Mouse (Mus musculus) hindbrain, embryonic 11.5 days (tissue): ENCODE results near the gene Wls. TPM values are rescaled to one million over a fixed set of nuclear protein-coding genes. Genes with fewer than 3 reads are reported as not detected.
A peak's percentile ranks its signal among the peaks of the same experiment; 100 is the strongest.

ENCODE experiments used
- ATAC-seq: fragments of 200-750 bp; cut with Nextera tagmentation; 2 replicates; pipeline ENCODE4 v1.8.0; 2017; ENCODE audit warnings: mild to moderate bottlenecking, moderate TSS enrichment, moderate library complexity; ENCODE audit not compliant: low FRiP score
- DNase-seq: peaks from one replicate; pipeline ENCODE4 v3.0.0-alpha.2; 2015; ENCODE audit warnings: low spot score
- H3K27ac ChIP-seq: fragments of 300-500 bp; sonication (generic); 2 replicates; pipeline ENCODE4 v1.5.1; 2014; ENCODE audit warnings: mild to moderate bottlenecking, low read depth, low read length
- H3K27me3 ChIP-seq: fragments of 300-500 bp; sonication (generic); 2 replicates; pipeline ENCODE4 v1.6.1; 2014; ENCODE audit warnings: mild to moderate bottlenecking, low read length, moderate library complexity, mixed read lengths; ENCODE audit not compliant: control insufficient read depth, insufficient read depth
- H3K36me3 ChIP-seq: fragments of 300-500 bp; sonication (generic); 2 replicates; pipeline ENCODE4 v1.6.1; 2014; ENCODE audit warnings: mild to moderate bottlenecking, low read length, moderate library complexity, mixed read lengths; ENCODE audit not compliant: control insufficient read depth, insufficient read depth
- H3K4me1 ChIP-seq: fragments of 300-500 bp; sonication (generic); replicated peaks from 2 replicates; pipeline ENCODE4 v1.6.1; 2014; ENCODE audit warnings: low read length, mixed read lengths; ENCODE audit not compliant: control insufficient read depth, insufficient read depth
- H3K4me2 ChIP-seq: fragments of 300-500 bp; sonication (generic); replicated peaks from 2 replicates; pipeline ENCODE4 v1.6.1; 2014; ENCODE audit warnings: mild to moderate bottlenecking, low read depth, low read length
- H3K4me3 ChIP-seq: fragments of 300-500 bp; sonication (generic); 2 replicates; pipeline ENCODE4 v1.5.1; 2014; ENCODE audit warnings: low read depth, low read length
- H3K9ac ChIP-seq: fragments of 300-500 bp; sonication (generic); 2 replicates; pipeline ENCODE4 v1.6.1; 2014; ENCODE audit warnings: low read depth, low read length
- H3K9me3 ChIP-seq: fragments of 300-500 bp; sonication (generic); 2 replicates; pipeline ENCODE4 v1.6.1; 2016; ENCODE audit warnings: low read length; ENCODE audit not compliant: control insufficient read depth
- WGBS: fragments of 180-500 bp; shearing (Covaris S2); extraction: QIAGEN DNeasy Blood & Tissue Kit; methylation state at CpG from one replicate; pipeline ENCODE4 v1.1.7; 2014; 5-methylcytosine and 5-hydroxymethylcytosine counted together
- polyA plus RNA-seq: library from polyadenylated mRNA; unstranded; fragments of >200 nt; fragmentation: Nextera tagmentation; extraction: Ambion mirVana; gene quantifications from 2 replicates; pipeline ENCODE4 v1.2.1, GENCODE M21; 2014

The Wls gene
- polyA plus RNA-seq, 1 experiment from 2014 or later, result 158 TPM

GRCm38 (mm10) chr3:159848156-159848555 lies 8.7 kb downstream of the Wls start:
- H3K27ac ChIP-seq, result no peak overlapping the region
- no peaks in the 10 kb centered on the region for H3K9me3 ChIP-seq
- no peak overlapping the region for H3K4me2 ChIP-seq
- H3K9ac ChIP-seq, result no peak overlapping the region
- H3K4me3 ChIP-seq, result no peak overlapping the region
- DNase-seq (no peak), ATAC-seq (no peak)
- no peaks in the 10 kb centered on the region for H3K36me3 ChIP-seq
- no peaks in the 10 kb centered on the region for H3K27me3 ChIP-seq
- no peaks in the 10 kb centered on the region for H3K4me1 ChIP-seq

- ATAC-seq (peak; percentile 86), DNase-seq (peak; percentile 33)
- Histone ChIP-seq H3K27me3 (no peaks in the 10 kb centered on the region), H3K4me2 (no peak overlapping the region), H3K27ac (no peak overlapping the region), H3K9me3 (no peaks in the 10 kb centered on the region), H3K4me3 (no peak overlapping the region), H3K9ac (no peak overlapping the region), H3K4me1 (no peaks in the 10 kb centered on the region), H3K36me3 (no peaks in the 10 kb centered on the region)
- 37% methylated on average over 2 of the region's 2 CpGs for WGBS
Measured at GRCm38 (mm10) chr3:159851476-159851875, 12.0 kb downstream of the Wls start.

- H3K4me2 ChIP-seq, result no peak overlapping the region
- H3K27me3 ChIP-seq, result no peaks in the 10 kb centered on the region
- H3K4me1 ChIP-seq, result no peaks in the 10 kb centered on the region
- ATAC-seq (peak; percentile 88), DNase-seq (peak; percentile 48)
- WGBS, result 33% methylated on average over 2 of the region's 2 CpGs
- no peaks in the 10 kb centered on the region for H3K36me3 ChIP-seq
- no peak overlapping the region for H3K4me3 ChIP-seq
- H3K9ac ChIP-seq, result no peak overlapping the region
- no peak overlapping the region for H3K27ac ChIP-seq
- no peaks in the 10 kb centered on the region for H3K9me3 ChIP-seq
Measured at GRCm38 (mm10) chr3:159851980-159852379, 12.5 kb downstream of the Wls start.

GRCm38 (mm10) chr3:159857112-159857511 lies 17.6 kb downstream of the Wls start:
- Histone ChIP-seq H3K4me2 (no peak overlapping the region), H3K4me1 (no peaks in the 10 kb centered on the region), H3K4me3 (no peak overlapping the region), H3K9ac (no peak overlapping the region), H3K36me3 (no peaks in the 10 kb centered on the region), H3K9me3 (no peaks in the 10 kb centered on the region), H3K27ac (no peak overlapping the region), H3K27me3 (no peaks in the 10 kb centered on the region)
- WGBS, result 42% methylated on average over 1 of the region's 1 CpGs
- DNase-seq, result no peak
- ATAC-seq, result no peak

- H3K27ac ChIP-seq, result no peak overlapping the region
- ATAC-seq (no peak), DNase-seq (no peak)
- no peak overlapping the region for H3K4me3 ChIP-seq
- no peaks in the 10 kb centered on the region for H3K27me3 ChIP-seq
- H3K4me1 ChIP-seq, result no peaks in the 10 kb centered on the region
- no peaks in the 10 kb centered on the region for H3K36me3 ChIP-seq
- no peak overlapping the region for H3K9ac ChIP-seq
- H3K9me3 ChIP-seq, result no peaks in the 10 kb centered on the region
- WGBS, result 78% methylated on average over 1 of the region's 1 CpGs
- H3K4me2 ChIP-seq, result no peak overlapping the region
Measured at GRCm38 (mm10) chr3:159865691-159866090, 26.2 kb downstream of the Wls start.

- ATAC-seq, result peak; percentile 46; the same call in 1 of the 2 replicates
- H3K4me1 ChIP-seq, result no peaks in the 10 kb centered on the region
- no peak overlapping the region for H3K9ac ChIP-seq
- H3K36me3 ChIP-seq, result no peaks in the 10 kb centered on the region
- no peak overlapping the region for H3K4me2 ChIP-seq
- no peaks in the 10 kb centered on the region for H3K27me3 ChIP-seq
- H3K27ac ChIP-seq, result no peak overlapping the region
- H3K9me3 ChIP-seq, result no peaks in the 10 kb centered on the region
- H3K4me3 ChIP-seq, result no peak overlapping the region
- peak; percentile 6 for DNase-seq
Measured at GRCm38 (mm10) chr3:159878983-159879382, 39.5 kb downstream of the Wls start.

GRCm38 (mm10) chr3:159883325-159883724 lies 43.9 kb downstream of the Wls start:
- no peak overlapping the region for H3K27ac ChIP-seq
- H3K4me1 ChIP-seq, result 0 out of 2 replicates have a peak, but pooled peaks cover 2% of the 10 kb centered on the region
- H3K4me2 ChIP-seq, result no peak overlapping the region

GRCm38 (mm10) chr3:159884802-159885201 lies 45.3 kb downstream of the Wls start:
- Histone ChIP-seq H3K27me3 (no peaks in the 10 kb centered on the region), H3K36me3 (no peaks in the 10 kb centered on the region), H3K4me2 (no peak overlapping the region), H3K4me3 (no peak overlapping the region), H3K27ac (no peak overlapping the region), H3K4me1 (0 out of 2 replicates have a peak, but pooled peaks cover 2% of the 10 kb centered on the region), H3K9me3 (no peaks in the 10 kb centered on the region), H3K9ac (no peak overlapping the region)
- no peak for DNase-seq
- ATAC-seq, result 0 out of 2 replicates have a peak, but pooled peaks have one; percentile 26

More at GRCm38 (mm10) chr3:159883325-159883724, 43.9 kb downstream of the Wls start:
- no peaks in the 10 kb centered on the region for H3K9me3 ChIP-seq
- no peaks in the 10 kb centered on the region for H3K27me3 ChIP-seq
- ATAC-seq (no peak), DNase-seq (no peak)
- WGBS, result 46% methylated on average over 2 of the region's 2 CpGs
- H3K4me3 ChIP-seq, result no peak overlapping the region
- no peaks in the 10 kb centered on the region for H3K36me3 ChIP-seq
- H3K9ac ChIP-seq, result no peak overlapping the region

GRCm38 (mm10) chr3:159885271-159885670 lies 45.8 kb downstream of the Wls start:
- H3K9ac ChIP-seq, result no peak overlapping the region
- H3K4me2 ChIP-seq, result no peak overlapping the region
- no peaks in the 10 kb centered on the region for H3K9me3 ChIP-seq
- 0 out of 2 replicates have a peak, but pooled peaks cover 2% of the 10 kb centered on the region for H3K4me1 ChIP-seq
- WGBS, result 29% methylated on average over 3 of the region's 3 CpGs
- no peaks in the 10 kb centered on the region for H3K36me3 ChIP-seq
- H3K27ac ChIP-seq, result no peak overlapping the region
- H3K4me3 ChIP-seq, result no peak overlapping the region
- no peaks in the 10 kb centered on the region for H3K27me3 ChIP-seq
- DNase-seq, result peak; percentile 66
- peak; percentile 85 for ATAC-seq
